15 mouse cellular contexts compared by ENCODE assay signal in the genomic region with DNA sequence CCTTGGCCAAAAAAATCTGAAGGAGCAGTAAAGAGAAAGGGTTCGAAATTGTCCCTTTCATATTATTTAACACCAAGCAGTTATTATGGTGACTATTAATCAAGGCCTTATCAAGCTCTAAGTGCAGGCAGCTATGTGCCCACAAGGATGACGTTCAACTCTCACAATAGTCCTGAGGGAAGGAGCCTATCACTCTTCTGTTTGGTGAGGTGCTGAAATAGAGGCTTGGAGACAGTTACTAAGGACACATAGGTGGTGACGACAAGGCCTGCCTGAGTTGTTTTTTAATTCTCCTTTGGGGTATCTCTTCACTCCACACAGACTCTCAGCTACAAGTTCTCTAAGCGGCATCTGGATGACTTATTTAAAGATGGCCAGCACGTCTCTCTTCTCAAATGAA.
"Had no signal": no experiment of that assay in that cellular context is flagged by ENCODE, and none has a peak within 500 bp of the region (broad histone marks: within the 10 kb centered on the region; RNA-seq: fewer than 3 reads in every experiment).

No protein-coding gene starts in this region.

- H3K4me3 ChIP-seq: limb, embryonic 12.5 days; liver, embryonic 13.5 days; megakaryocyte, embryonic 14.5 days; midbrain, embryonic 12.5 days; neural tube, embryonic 13.5 days had no signal

- H3K4me2 ChIP-seq: limb, embryonic 12.5 days; liver, embryonic 13.5 days; midbrain, embryonic 12.5 days; neural tube, embryonic 13.5 days had no signal

- H3K27me3 ChIP-seq: limb, embryonic 12.5 days; liver, embryonic 13.5 days; megakaryocyte, embryonic 14.5 days; midbrain, embryonic 12.5 days; neural tube, embryonic 13.5 days had no signal

- H3K4me1 ChIP-seq: limb, embryonic 12.5 days; liver, embryonic 13.5 days; neural tube, embryonic 13.5 days had no signal

- ATAC-seq: liver, postnatal 0 days; midbrain, embryonic 16.5 days had no signal

- H3K9me3 ChIP-seq: limb, embryonic 12.5 days; liver, embryonic 13.5 days; megakaryocyte, embryonic 14.5 days; midbrain, embryonic 12.5 days; neural tube, embryonic 13.5 days had no signal

- H3K9ac ChIP-seq: limb, embryonic 12.5 days; liver, embryonic 13.5 days; liver, postnatal 0 days; midbrain, embryonic 12.5 days; neural tube, embryonic 13.5 days had no signal

- DNase-seq: kidney, postnatal 25 days; layer of hippocampus, adult 9-11 months; liver, embryonic 13.5 days; liver, postnatal 0 days; lung, postnatal 10 days; retina, postnatal 1 day; spleen, adult 18-20 months; thymus, adult 18-20 months; thymus, postnatal 14 days had no signal

- H3K36me3 ChIP-seq: limb, embryonic 12.5 days; liver, embryonic 13.5 days; midbrain, embryonic 12.5 days; neural tube, embryonic 13.5 days had no signal

- H3K27ac ChIP-seq: limb, embryonic 12.5 days; liver, embryonic 13.5 days; macrophage; midbrain, embryonic 12.5 days; neural tube, embryonic 13.5 days had no signal
